Mouse (Mus musculus) forebrain, embryonic 11.5 days (tissue): ENCODE results near the gene Actr2. TPM values are rescaled to one million over a fixed set of nuclear protein-coding genes. Genes with fewer than 3 reads are reported as not detected.
"Not testable (repeated sequence)": the region's sequence is repeated elsewhere in the genome, so short reads cannot be mapped to it uniquely, and the experiment has no call there.

ENCODE experiments used
- ATAC-seq: fragments of 200-750 bp; cut with Nextera tagmentation; replicated peaks from 2 replicates; pipeline ENCODE4 v1.8.0; 2017; ENCODE audit warnings: moderate TSS enrichment; ENCODE audit not compliant: low FRiP score
- DNase-seq: peaks from one replicate; pipeline ENCODE4 v3.0.0-alpha.2; 2017; ENCODE audit warnings: low spot score
- H3K27ac ChIP-seq: fragments of 300-500 bp; sonication (generic); 2 replicates; pipeline ENCODE4 v1.5.1; 2014; ENCODE audit warnings: low read depth, low read length
- H3K27me3 ChIP-seq: fragments of 300-500 bp; sonication (generic); 2 replicates; pipeline ENCODE4 v1.6.1; 2014; ENCODE audit warnings: mild to moderate bottlenecking, low read length, mixed read lengths; ENCODE audit not compliant: control insufficient read depth, insufficient read depth
- H3K36me3 ChIP-seq: fragments of 300-500 bp; sonication (generic); 2 replicates; pipeline ENCODE4 v1.6.1; 2014; ENCODE audit warnings: mild to moderate bottlenecking, low read length, moderate library complexity, mixed read lengths; ENCODE audit not compliant: control insufficient read depth, insufficient read depth
- H3K4me1 ChIP-seq: fragments of 300-500 bp; sonication (generic); replicated peaks from 2 replicates; pipeline ENCODE4 v1.6.1; 2014; ENCODE audit warnings: low read length, mixed read lengths; ENCODE audit not compliant: control insufficient read depth, insufficient read depth
- H3K4me2 ChIP-seq: fragments of 300-500 bp; sonication (generic); 2 replicates; pipeline ENCODE4 v1.6.1; 2014; ENCODE audit warnings: low read depth, mild to moderate bottlenecking, low read length, moderate library complexity, mixed read lengths; ENCODE audit not compliant: severe bottlenecking
- H3K4me3 ChIP-seq: fragments of 300-500 bp; sonication (generic); 2 replicates; pipeline ENCODE4 v1.5.1; 2014; ENCODE audit warnings: low read depth, low read length
- H3K9ac ChIP-seq: fragments of 300-500 bp; sonication (generic); 2 replicates; pipeline ENCODE4 v1.6.1; 2014; ENCODE audit warnings: low read length
- H3K9me3 ChIP-seq: fragments of 300-500 bp; sonication (generic); 2 replicates; pipeline ENCODE4 v1.6.1; 2016; ENCODE audit warnings: low read length, mixed read lengths; ENCODE audit not compliant: control insufficient read depth
- WGBS: fragments of 180-500 bp; shearing (Covaris S2); extraction: QIAGEN DNeasy Blood & Tissue Kit; methylation state at CpG from one replicate; pipeline ENCODE4 v1.1.7; 2014; 5-methylcytosine and 5-hydroxymethylcytosine counted together
- polyA plus RNA-seq: library from polyadenylated mRNA; unstranded; fragments of >200 nt; fragmentation: Nextera tagmentation; extraction: Ambion mirVana; gene quantifications from 2 replicates; pipeline ENCODE4 v1.2.1, GENCODE M21; 2014

Gene Actr2
- polyA plus RNA-seq, 1 experiment from 2014 or later, result 72.6 TPM

GRCm38 (mm10) chr11:20143687-20144086, 31.0 kb upstream of the Actr2 start:
- H3K27ac ChIP-seq, ATAC-seq, H3K4me2 ChIP-seq, H3K9me3 ChIP-seq, H3K36me3 ChIP-seq, DNase-seq, H3K4me3 ChIP-seq, H3K4me1 ChIP-seq, H3K9ac ChIP-seq, H3K27me3 ChIP-seq: not testable (repeated sequence)
- 87% methylated on average over 4 of the region's 4 CpGs for WGBS

DNA sequence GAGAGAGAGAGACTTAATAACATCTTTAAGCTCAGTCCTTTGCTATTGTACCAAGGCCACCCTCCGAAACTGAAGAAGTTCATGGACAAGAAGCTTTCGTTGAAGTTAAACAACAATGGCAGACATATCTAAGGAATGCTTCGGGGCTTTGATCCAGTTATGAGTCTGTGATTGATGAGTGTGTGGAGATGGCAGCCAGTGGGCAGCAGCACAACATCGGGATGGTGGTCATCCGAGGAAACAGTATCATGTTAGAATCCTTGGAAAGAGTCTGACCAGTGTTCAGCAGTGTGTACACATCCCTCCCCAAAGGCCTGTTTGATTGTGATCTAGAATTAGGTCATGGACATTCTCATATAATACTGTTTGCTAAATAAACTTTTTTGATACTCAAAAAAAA, 29.8 kb upstream of the Actr2 start:
- no peaks in the 10 kb centered on the region for H3K27me3 ChIP-seq
- 91% methylated on average over 5 of the region's 5 CpGs for WGBS
- no peak overlapping the region for H3K4me3 ChIP-seq
- H3K9me3 ChIP-seq, result no peaks in the 10 kb centered on the region
- ATAC-seq (no peak), DNase-seq (no peak)
- no peak overlapping the region for H3K4me2 ChIP-seq
- no peak overlapping the region for H3K27ac ChIP-seq
- H3K36me3 ChIP-seq, result no peaks in the 10 kb centered on the region
- H3K4me1 ChIP-seq, result no peaks in the 10 kb centered on the region
- H3K9ac ChIP-seq, result no peak overlapping the region

- Histone ChIP-seq H3K36me3 (no peaks in the 10 kb centered on the region), H3K4me3 (no peak overlapping the region), H3K4me1 (no peaks in the 10 kb centered on the region), H3K9me3 (no peaks in the 10 kb centered on the region), H3K9ac (no peak overlapping the region), H3K27ac (no peak overlapping the region), H3K4me2 (no peak overlapping the region), H3K27me3 (no peaks in the 10 kb centered on the region)
- ATAC-seq (no peak), DNase-seq (no peak)
- WGBS, result 88% methylated on average over 5 of the region's 5 CpGs
These were observed 27.6 kb upstream of the Actr2 start for GRCm38 (mm10) chr11:20140286-20140685.

DNA sequence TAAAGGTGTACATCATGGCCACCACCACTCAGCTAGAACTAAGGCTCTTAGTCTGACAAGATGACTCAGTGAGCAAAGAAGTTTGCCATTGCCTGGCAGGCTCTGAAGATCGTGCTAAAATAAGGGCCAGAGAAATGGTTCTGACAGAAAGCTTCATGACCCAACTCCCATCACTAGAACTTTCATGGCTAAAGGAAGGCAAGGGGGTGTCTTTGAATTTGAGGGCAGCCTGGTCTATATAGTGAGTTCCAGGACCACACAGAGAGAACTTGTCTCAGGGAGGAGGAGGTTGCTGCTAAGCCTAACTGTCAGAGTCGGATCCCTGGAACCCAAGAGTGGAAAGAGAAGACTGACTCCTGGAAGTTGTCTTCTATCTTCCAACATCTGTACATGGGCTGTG, 27.0 kb upstream of the Actr2 start:
- H3K36me3 ChIP-seq, result no peaks in the 10 kb centered on the region
- H3K4me2 ChIP-seq, result no peak overlapping the region
- WGBS, result 89% methylated on average over 2 of the region's 2 CpGs
- H3K4me1 ChIP-seq, result no peaks in the 10 kb centered on the region
- no peak overlapping the region for H3K27ac ChIP-seq
- ATAC-seq (no peak), DNase-seq (no peak)
- no peaks in the 10 kb centered on the region for H3K27me3 ChIP-seq
- H3K4me3 ChIP-seq, result no peak overlapping the region
- H3K9ac ChIP-seq, result no peak overlapping the region
- no peaks in the 10 kb centered on the region for H3K9me3 ChIP-seq

DNA sequence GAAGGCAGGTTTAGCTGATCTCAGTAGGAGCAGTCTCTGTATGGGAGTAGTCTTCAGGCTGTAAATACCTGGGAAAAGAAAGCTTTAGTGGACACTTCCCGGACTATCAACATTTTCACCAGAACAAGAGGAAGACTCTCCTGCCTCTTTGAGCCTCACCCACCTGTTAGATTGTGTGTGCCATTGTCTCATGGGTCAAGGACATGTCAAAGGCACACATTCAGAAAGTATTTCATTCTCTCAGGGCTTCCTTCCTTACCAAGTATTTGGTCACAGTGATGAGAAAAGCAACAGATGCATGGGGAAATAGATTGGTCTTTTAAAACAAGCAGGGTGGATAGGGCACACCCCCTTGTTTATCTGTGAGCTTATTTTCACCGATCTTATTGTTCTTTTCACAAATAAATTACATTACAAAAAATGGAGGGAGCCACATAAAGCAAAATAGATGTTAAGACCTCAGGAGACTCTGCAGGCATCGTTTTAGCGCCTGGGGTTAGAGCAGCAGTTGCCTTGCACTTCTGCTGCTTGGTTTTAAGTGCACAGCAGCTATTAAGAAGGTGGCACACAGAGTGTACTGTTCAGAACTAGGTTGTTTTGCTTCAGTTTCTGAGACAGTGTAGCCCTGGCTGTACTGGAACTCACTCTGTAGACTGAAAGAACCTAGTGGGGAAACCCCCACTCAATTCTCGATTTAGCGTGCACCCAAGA, 25.9 kb upstream of the Actr2 start:
- no peak overlapping the region for H3K9ac ChIP-seq
- no peak overlapping the region for H3K4me2 ChIP-seq
- H3K4me3 ChIP-seq, result no peak overlapping the region
- no peaks in the 10 kb centered on the region for H3K4me1 ChIP-seq
- no peaks in the 10 kb centered on the region for H3K9me3 ChIP-seq
- no peak for DNase-seq
- H3K27me3 ChIP-seq, result no peaks in the 10 kb centered on the region
- no peak overlapping the region for H3K27ac ChIP-seq
- 91% methylated on average over 6 of the region's 6 CpGs for WGBS
- no peak for ATAC-seq
- no peaks in the 10 kb centered on the region for H3K36me3 ChIP-seq

- no peak overlapping the region for H3K4me3 ChIP-seq
- H3K27ac ChIP-seq, result no peak overlapping the region
- H3K4me2 ChIP-seq, result no peak overlapping the region
- H3K4me1 ChIP-seq, result no peaks in the 10 kb centered on the region
- H3K9ac ChIP-seq, result no peak overlapping the region
- no peaks in the 10 kb centered on the region for H3K36me3 ChIP-seq
- 82% methylated on average over 2 of the region's 2 CpGs for WGBS
- no peaks in the 10 kb centered on the region for H3K9me3 ChIP-seq
- H3K27me3 ChIP-seq, result no peaks in the 10 kb centered on the region
- DNase-seq (no peak), ATAC-seq (no peak)
These were observed 25.2 kb upstream of the Actr2 start for GRCm38 (mm10) chr11:20137872-20138271.

GRCm38 (mm10) chr11:20136314-20136713, 23.6 kb upstream of the Actr2 start:
- H3K4me1 ChIP-seq, result no peaks in the 10 kb centered on the region
- WGBS, result 87% methylated on average over 6 of the region's 6 CpGs
- DNase-seq (no peak), ATAC-seq (no peak)
- H3K36me3 ChIP-seq, result no peaks in the 10 kb centered on the region
- H3K27me3 ChIP-seq, result no peaks in the 10 kb centered on the region
- no peak overlapping the region for H3K4me2 ChIP-seq
- H3K9ac ChIP-seq, result no peak overlapping the region
- no peak overlapping the region for H3K4me3 ChIP-seq
- no peaks in the 10 kb centered on the region for H3K9me3 ChIP-seq
- no peak overlapping the region for H3K27ac ChIP-seq

- 51% methylated on average over 3 of the region's 3 CpGs for WGBS
- not testable (repeated sequence) for ATAC-seq, DNase-seq, H3K9ac ChIP-seq, H3K9me3 ChIP-seq, H3K36me3 ChIP-seq, H3K4me2 ChIP-seq, H3K27ac ChIP-seq, H3K27me3 ChIP-seq, H3K4me1 ChIP-seq, H3K4me3 ChIP-seq
These were observed 22.2 kb upstream of the Actr2 start for GRCm38 (mm10) chr11:20134869-20135268.

- no peak for ATAC-seq
- H3K4me3 ChIP-seq, result no peak overlapping the region
These were observed 21.0 kb upstream of the Actr2 start for GRCm38 (mm10) chr11:20133721-20134120.

More at GRCm38 (mm10) chr11:20133721-20134120, 21.0 kb upstream of the Actr2 start:
- Histone ChIP-seq H3K4me2 (no peak overlapping the region), H3K27me3 (no peaks in the 10 kb centered on the region), H3K9me3 (no peaks in the 10 kb centered on the region), H3K9ac (no peak overlapping the region), H3K36me3 (no peaks in the 10 kb centered on the region), H3K27ac (no peak overlapping the region), H3K4me1 (no peaks in the 10 kb centered on the region)
- WGBS, result 90% methylated on average over 1 of the region's 1 CpGs
- DNase-seq, result no peak
